Mouse (Mus musculus) forebrain, embryonic 11.5 days (tissue): ENCODE measurements around the gene Cdkn2c. TPM values are rescaled to one million over a fixed set of nuclear protein-coding genes. Genes with fewer than 3 reads are reported as not detected.

Source experiments
- ATAC-seq: fragments of 200-750 bp; cut with Nextera tagmentation; replicated peaks from 2 replicates; pipeline ENCODE4 v1.8.0; 2017; ENCODE audit warnings: moderate TSS enrichment; ENCODE audit not compliant: low FRiP score
- DNase-seq: peaks from one replicate; pipeline ENCODE4 v3.0.0-alpha.2; 2017; ENCODE audit warnings: low spot score
- H3K27ac ChIP-seq: fragments of 300-500 bp; sonication (generic); 2 replicates; pipeline ENCODE4 v1.5.1; 2014; ENCODE audit warnings: low read depth, low read length
- H3K27me3 ChIP-seq: fragments of 300-500 bp; sonication (generic); 2 replicates; pipeline ENCODE4 v1.6.1; 2014; ENCODE audit warnings: mild to moderate bottlenecking, low read length, mixed read lengths; ENCODE audit not compliant: control insufficient read depth, insufficient read depth
- H3K36me3 ChIP-seq: fragments of 300-500 bp; sonication (generic); 2 replicates; pipeline ENCODE4 v1.6.1; 2014; ENCODE audit warnings: mild to moderate bottlenecking, low read length, moderate library complexity, mixed read lengths; ENCODE audit not compliant: control insufficient read depth, insufficient read depth
- H3K4me1 ChIP-seq: fragments of 300-500 bp; sonication (generic); replicated peaks from 2 replicates; pipeline ENCODE4 v1.6.1; 2014; ENCODE audit warnings: low read length, mixed read lengths; ENCODE audit not compliant: control insufficient read depth, insufficient read depth
- H3K4me2 ChIP-seq: fragments of 300-500 bp; sonication (generic); 2 replicates; pipeline ENCODE4 v1.6.1; 2014; ENCODE audit warnings: low read depth, mild to moderate bottlenecking, low read length, moderate library complexity, mixed read lengths; ENCODE audit not compliant: severe bottlenecking
- H3K4me3 ChIP-seq: fragments of 300-500 bp; sonication (generic); 2 replicates; pipeline ENCODE4 v1.5.1; 2014; ENCODE audit warnings: low read depth, low read length
- H3K9ac ChIP-seq: fragments of 300-500 bp; sonication (generic); 2 replicates; pipeline ENCODE4 v1.6.1; 2014; ENCODE audit warnings: low read length
- H3K9me3 ChIP-seq: fragments of 300-500 bp; sonication (generic); 2 replicates; pipeline ENCODE4 v1.6.1; 2016; ENCODE audit warnings: low read length, mixed read lengths; ENCODE audit not compliant: control insufficient read depth
- WGBS: fragments of 180-500 bp; shearing (Covaris S2); extraction: QIAGEN DNeasy Blood & Tissue Kit; methylation state at CpG from one replicate; pipeline ENCODE4 v1.1.7; 2014; 5-methylcytosine and 5-hydroxymethylcytosine counted together
- polyA plus RNA-seq: library from polyadenylated mRNA; unstranded; fragments of >200 nt; fragmentation: Nextera tagmentation; extraction: Ambion mirVana; gene quantifications from 2 replicates; pipeline ENCODE4 v1.2.1, GENCODE M21; 2014

Cdkn2c gene
- polyA plus RNA-seq, 1 experiment from 2014 or later = 9.3 TPM

DNA sequence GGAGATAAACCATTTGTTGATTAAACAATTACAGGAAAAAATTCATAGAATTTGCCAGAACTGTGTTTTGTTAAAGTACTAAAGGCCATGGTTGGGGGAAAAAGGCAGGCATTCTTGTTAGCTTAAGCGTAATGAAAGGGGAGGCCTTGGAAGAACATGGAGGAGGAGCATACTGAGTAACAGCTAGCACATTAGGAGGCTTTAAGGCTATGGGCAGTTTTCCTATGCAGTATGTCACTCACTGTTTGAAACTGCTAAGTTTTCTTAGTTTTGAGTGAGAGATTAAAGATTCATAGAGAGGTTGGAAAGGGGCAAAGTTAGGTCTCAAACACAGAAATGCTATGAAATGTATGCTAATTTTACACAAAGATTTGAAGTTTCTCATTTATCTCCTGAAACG, 7.1 kb upstream of the Cdkn2c start:
- ATAC-seq (no peak), DNase-seq (no peak)
- Histone ChIP-seq H3K27ac (no peak overlapping the region), H3K4me2 (no peak overlapping the region), H3K4me3 (no peak overlapping the region), H3K9ac (no peak overlapping the region), H3K36me3 (no peaks in the 10 kb centered on the region), H3K9me3 (no peaks in the 10 kb centered on the region), H3K4me1 (no peaks in the 10 kb centered on the region), H3K27me3 (no peaks in the 10 kb centered on the region)
- WGBS = 76% methylated on average over 2 of the region's 2 CpGs

DNA sequence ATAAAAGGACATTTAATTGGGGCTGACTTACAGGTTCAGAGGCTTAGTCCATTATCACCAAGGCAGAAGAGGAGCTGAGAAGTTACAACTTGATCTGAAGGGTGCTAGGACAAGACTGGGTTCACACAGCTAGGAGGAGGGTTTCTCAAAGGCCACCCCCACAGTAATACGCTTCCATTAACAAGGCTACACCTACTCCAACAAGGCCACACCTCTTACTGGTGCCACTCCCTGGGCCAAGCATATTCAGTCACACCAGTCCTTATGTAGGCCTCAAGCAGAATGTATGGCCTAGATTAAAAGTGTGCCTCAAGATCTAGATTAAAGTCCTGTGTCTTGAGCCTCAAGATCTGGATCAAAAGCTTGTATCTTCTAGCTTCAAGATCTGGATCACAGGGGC, 5.0 kb upstream of the Cdkn2c start:
- H3K27ac ChIP-seq = no peak overlapping the region
- ATAC-seq (no peak), DNase-seq (no peak)
- H3K4me2 ChIP-seq = no peak overlapping the region
- no peaks in the 10 kb centered on the region for H3K27me3 ChIP-seq
- H3K9me3 ChIP-seq = no peaks in the 10 kb centered on the region
- WGBS = 86% methylated on average over 1 of the region's 1 CpGs
- no peak overlapping the region for H3K9ac ChIP-seq
- no peak overlapping the region for H3K4me3 ChIP-seq
- 0 out of 2 replicates have a peak, but pooled peaks cover 3% of the 10 kb centered on the region for H3K4me1 ChIP-seq
- H3K36me3 ChIP-seq = no peaks in the 10 kb centered on the region

DNA sequence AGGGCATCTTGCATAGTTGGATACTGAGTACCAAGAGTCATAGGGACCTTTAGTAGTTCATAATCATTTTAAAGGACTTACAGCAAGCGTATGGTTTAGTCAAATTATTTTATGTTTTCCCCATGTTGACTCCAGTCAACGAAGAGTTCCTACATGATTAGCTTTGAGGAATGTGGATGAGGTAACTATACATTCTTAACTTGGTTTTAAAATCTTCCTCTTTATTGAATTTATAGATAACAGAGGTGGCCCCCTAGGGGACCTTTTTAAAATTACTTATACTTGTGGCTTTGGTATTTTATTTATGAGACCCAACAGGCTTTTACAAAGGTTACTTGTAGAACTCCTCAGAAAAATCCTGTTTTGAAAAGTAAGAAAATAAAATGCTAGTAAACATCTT, 3.2 kb upstream of the Cdkn2c start:
- Histone ChIP-seq H3K4me1 (0 out of 2 replicates have a peak, but pooled peaks cover 4% of the 10 kb centered on the region), H3K4me2 (no peak overlapping the region), H3K27ac (no peak overlapping the region), H3K36me3 (no peaks in the 10 kb centered on the region), H3K9ac (no peak overlapping the region), H3K9me3 (no peaks in the 10 kb centered on the region), H3K4me3 (no peak overlapping the region), H3K27me3 (no peaks in the 10 kb centered on the region)
- WGBS = 75% methylated on average over 2 of the region's 2 CpGs
- ATAC-seq (no peak), DNase-seq (no peak)

DNA sequence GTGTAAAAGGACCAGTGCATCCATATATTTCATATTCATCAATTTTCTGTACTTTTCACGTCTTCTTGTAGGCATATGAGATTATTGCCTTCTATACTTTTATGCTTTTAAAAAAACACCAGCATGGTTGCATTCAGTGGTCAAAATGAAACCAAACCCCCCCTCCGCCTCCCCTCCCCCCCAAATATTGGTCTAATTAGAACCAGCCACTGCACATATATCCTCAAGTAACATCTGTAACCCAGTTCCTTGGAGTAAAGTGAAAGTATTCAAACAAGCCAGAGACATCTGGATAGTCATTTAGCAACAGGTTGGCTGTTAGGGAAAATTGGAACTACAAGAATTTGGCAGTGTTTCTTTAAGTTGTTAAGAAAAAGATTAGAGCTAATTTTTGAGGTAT, 529 bp upstream of the Cdkn2c start:
- 62% methylated on average over 2 of the region's 2 CpGs for WGBS
- no peak for ATAC-seq
- no peak overlapping the region for H3K27ac ChIP-seq
- H3K4me3 ChIP-seq = peak overlapping the region; percentile 66; the same call in 1 of the 2 replicates
- H3K4me1 ChIP-seq = peaks cover 13% of the 10 kb centered on the region; the same call in 1 of the 2 replicates
- no peaks in the 10 kb centered on the region for H3K36me3 ChIP-seq
- no peaks in the 10 kb centered on the region for H3K9me3 ChIP-seq
- peak overlapping the region; percentile 87; the same call in 1 of the 2 replicates for H3K9ac ChIP-seq
- peak overlapping the region; percentile 94; the same call in 1 of the 2 replicates for H3K4me2 ChIP-seq
- peaks cover 10% of the 10 kb centered on the region for H3K27me3 ChIP-seq
- DNase-seq = no peak

DNA sequence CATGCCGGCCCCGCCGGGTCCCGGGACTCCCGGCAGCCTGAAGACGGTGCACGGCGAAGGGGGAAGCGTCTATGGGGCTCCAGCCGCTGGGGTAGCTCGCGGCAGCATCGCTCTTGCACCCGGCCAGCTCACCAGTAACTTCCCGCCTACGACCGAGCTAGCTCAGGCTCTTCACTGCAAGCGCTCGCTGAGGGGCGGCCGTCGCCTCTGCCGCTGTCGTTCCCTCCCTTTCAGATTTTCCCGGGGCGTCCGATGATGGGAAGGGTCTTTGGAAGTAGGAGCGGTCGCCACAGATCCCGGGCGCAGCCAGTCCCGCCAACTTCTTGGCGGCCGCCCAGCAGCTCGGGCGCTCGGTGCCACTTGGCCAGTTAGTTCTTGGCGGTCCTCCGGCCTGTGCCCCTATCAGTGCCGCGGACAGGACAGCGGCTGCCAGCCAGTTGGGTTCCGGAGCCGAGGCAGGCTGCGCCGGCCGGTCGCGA, 968 bp downstream of the Cdkn2c start:
- 0 out of 2 replicates have a peak overlapping the region, but pooled peaks have one; percentile 19 for H3K27ac ChIP-seq
- H3K4me2 ChIP-seq = peak overlapping the region; percentile 94
- DNase-seq (peak; percentile 79), ATAC-seq (peak; percentile 69)
- H3K9me3 ChIP-seq = no peaks in the 10 kb centered on the region
- H3K27me3 ChIP-seq = peaks cover 23% of the 10 kb centered on the region
- 0% methylated on average over 39 of the region's 49 CpGs for WGBS
- peaks cover 13% of the 10 kb centered on the region; the same call in 1 of the 2 replicates for H3K4me1 ChIP-seq
- H3K4me3 ChIP-seq = peak overlapping the region; percentile 66
- no peaks in the 10 kb centered on the region for H3K36me3 ChIP-seq
- peak overlapping the region; percentile 87 for H3K9ac ChIP-seq

DNA sequence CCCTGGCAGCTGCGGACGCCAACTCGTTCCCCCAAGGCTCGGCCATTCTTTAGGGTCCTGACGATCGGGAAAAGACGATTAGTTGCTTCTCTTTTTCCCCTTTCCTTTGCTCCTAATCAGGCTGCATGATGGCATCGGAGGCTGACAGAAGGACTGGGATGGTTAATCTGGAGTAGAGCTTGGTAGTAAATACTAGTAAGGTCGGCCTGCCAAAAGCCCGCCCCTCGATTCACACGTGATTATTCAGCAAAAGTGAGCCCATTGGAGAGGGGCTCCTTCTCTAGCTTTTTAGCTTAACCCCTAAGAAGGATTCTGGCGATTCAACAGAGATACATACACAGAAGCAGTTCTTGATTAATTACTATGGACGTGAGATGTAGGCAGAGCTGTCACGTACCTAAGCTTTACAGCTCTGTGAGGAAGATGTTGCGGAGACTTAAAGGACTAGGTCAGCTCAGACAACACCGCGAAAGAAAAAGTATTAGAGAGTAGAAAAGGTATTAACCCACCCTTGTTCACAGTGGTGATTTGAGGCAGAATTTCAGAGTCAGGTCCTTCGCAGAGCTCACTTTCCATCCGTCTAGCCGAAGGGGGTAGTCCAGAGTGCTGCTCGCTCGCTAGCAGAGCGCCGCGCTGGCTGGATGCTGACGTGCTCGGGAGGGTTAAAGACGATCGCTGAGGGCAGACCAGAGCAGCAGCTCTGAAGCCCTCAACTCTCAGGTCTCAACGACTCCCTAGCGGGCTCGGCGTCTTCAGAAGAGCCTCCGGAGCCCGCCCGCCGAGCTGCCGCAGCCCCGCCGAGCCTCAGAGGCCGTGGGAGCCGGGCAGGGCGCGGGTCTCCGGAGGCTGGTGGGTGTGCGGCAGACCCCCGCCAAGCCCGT, 1.6 kb downstream of the Cdkn2c start:
- Histone ChIP-seq H3K27me3 (peaks cover 27% of the 10 kb centered on the region), H3K4me2 (peak overlapping the region; percentile 94), H3K27ac (no peak overlapping the region)

DNA sequence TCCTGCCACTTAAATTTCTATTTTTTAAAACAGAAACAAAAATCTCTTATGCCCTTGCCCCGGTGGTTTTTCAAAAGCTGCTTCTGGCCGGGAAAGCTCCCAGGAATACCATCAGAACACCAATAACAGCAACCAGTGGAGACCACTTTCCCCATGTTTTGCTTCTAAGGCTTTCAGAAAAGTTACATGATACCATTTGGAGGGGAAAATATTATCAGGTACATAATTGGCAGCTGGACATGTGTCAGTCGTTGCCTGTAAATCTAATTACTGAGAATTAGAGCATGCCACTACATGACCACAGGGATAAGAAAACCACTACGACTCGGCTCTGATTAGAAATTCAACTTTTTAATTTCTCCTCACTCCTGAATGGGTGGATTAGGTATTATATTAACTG, 2.9 kb downstream of the Cdkn2c start:
- H3K36me3 ChIP-seq = no peaks in the 10 kb centered on the region
- H3K27ac ChIP-seq = no peak overlapping the region
- H3K4me2 ChIP-seq = 0 out of 2 replicates have a peak overlapping the region, but pooled peaks have one; percentile 32
- peaks cover 13% of the 10 kb centered on the region; the same call in 1 of the 2 replicates for H3K4me1 ChIP-seq
- H3K9ac ChIP-seq = no peak overlapping the region
- 6% methylated on average over 5 of the region's 5 CpGs for WGBS
- ATAC-seq (no peak), DNase-seq (no peak)
- H3K4me3 ChIP-seq = 0 out of 2 replicates have a peak overlapping the region, but pooled peaks have one; percentile 9
- peaks cover 35% of the 10 kb centered on the region for H3K27me3 ChIP-seq
- no peaks in the 10 kb centered on the region for H3K9me3 ChIP-seq

More for the DNA sequence above, 1.6 kb downstream of the Cdkn2c start:
- H3K9ac ChIP-seq = peak overlapping the region; percentile 87
- H3K36me3 ChIP-seq = no peaks in the 10 kb centered on the region
- H3K4me3 ChIP-seq = peak overlapping the region; percentile 66
- ATAC-seq (peak; percentile 29), DNase-seq (peak; percentile 79)
- H3K9me3 ChIP-seq = no peaks in the 10 kb centered on the region
- H3K4me1 ChIP-seq = peaks cover 13% of the 10 kb centered on the region; the same call in 1 of the 2 replicates
- under 1% methylated on average over 49 of the region's 49 CpGs for WGBS

DNA sequence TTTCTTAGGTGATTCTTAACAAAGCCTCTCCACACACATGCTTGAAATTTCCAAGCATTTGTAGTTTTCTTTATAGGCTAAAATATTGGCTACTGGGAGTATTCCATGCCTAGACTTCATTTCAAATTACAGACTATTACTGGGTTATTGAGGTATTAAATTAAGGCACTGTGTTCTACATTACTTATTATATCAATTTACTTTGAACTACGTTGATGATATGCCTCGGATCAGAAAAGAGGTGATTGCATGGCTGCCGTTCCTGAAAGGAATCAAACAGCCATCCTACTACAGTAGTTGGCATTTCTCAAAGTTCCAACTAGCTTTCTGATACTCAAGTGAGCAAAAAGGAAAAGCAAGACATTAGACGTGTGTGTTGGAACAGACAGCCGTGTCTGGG, 4.7 kb downstream of the Cdkn2c start:
- Histone ChIP-seq H3K4me2 (no peak overlapping the region), H3K4me3 (no peak overlapping the region), H3K9ac (no peak overlapping the region), H3K36me3 (no peaks in the 10 kb centered on the region), H3K4me1 (peaks cover 16% of the 10 kb centered on the region), H3K9me3 (no peaks in the 10 kb centered on the region), H3K27ac (no peak overlapping the region), H3K27me3 (peaks cover 49% of the 10 kb centered on the region)
- ATAC-seq (no peak), DNase-seq (no peak)
- WGBS = 6% methylated on average over 5 of the region's 5 CpGs
